Mouse (Mus musculus) thymus, adult 18-20 months (tissue): ENCODE measurements around the gene Dkk2.

Source experiments
- DNase-seq, 2 experiments: peaks; one replicate each; pipeline ENCODE4 v3.0.0; 2022; ENCODE audit warnings: mixed read lengths in 2 of 2

The Dkk2 gene

DNA sequence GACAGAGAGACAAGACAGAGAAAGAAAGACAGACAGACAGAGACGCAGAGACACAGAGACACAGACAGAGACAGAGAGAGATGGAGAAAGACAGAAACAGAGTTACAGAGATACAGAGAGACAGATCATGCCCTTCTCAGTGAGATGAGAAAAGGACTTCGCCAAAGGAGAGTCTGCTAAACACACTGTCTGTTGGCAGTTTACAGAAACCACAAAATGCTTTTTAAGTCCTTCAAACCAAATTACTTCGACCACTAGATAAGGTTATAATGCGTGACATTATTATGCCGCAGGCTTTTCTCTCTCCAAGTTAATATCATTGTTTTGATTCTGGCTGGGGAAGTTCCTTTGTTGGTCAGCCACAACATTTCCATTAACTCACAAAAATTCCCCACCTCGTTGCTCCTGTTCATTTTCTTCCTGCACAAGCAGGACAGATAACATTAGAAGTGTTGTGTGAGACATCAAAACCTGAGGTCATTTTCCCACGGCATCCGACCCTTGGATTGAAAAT is 40.2 kb downstream of the Dkk2 start:
- DNase-seq: no peak

DNA sequence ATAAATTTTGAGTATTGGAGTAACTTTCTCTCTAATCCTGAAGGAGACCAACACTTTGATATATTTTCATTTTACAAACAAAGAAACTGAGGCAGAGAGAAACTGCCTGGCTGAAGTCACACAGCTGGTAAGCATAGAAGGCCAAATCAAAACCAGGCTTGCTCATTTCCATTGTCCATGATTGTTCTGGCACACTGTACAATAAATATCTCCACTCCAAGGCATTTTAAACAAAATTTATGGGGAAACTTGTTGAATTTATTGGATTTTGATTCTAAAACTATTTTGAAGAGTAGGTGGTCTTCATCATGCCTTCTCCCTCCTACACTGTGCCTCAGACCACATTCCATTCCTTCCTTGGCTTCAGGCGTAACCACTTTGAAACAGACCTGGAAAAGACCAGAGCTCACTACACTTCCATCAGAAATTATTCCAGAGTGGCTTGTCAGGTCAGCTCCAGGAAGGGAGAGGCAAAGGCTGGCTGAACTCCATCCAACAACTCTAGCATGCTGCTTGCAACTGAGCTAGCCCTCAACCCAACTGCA is 44.7 kb downstream of the Dkk2 start:
- DNase-seq: no peak

DNA sequence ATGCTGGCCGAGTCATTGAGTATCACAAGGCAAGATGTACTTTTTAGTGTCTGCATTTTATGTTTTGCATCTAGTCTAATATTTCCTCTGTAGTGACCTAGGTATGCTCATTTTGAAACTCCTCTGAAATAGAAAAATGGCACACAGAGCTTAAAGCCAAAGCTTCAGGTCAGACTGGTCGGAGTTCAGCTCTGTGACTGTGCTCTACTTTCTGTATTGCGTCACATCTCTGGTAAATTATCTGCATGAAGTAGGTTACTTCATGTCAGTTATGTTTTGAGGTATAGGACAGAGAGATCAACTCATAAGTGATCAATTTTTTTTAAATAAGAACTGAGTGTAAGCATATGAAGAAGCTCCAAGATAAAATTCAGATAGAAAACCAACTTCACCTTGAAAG is 45.7 kb downstream of the Dkk2 start:
- DNase-seq: no peak

DNA sequence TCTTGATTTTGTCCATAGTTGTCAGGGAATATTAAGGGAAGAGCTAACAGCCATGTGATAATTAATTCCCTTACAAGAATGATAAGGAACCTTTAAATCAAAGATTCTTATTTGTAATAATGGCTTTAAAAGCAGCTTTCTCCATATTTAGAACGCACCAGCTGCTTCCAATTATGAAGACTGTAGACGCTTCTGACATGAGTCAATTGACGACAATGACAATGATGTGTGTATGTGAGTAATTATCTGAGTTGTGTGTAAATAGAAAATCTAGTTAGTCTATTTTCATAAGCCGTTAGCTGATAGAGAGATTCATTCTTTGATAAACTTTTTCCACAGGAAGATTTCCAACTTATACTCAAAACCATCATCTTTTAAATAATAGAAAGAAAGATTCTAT is 46.8 kb downstream of the Dkk2 start:
- no peak for DNase-seq

DNA sequence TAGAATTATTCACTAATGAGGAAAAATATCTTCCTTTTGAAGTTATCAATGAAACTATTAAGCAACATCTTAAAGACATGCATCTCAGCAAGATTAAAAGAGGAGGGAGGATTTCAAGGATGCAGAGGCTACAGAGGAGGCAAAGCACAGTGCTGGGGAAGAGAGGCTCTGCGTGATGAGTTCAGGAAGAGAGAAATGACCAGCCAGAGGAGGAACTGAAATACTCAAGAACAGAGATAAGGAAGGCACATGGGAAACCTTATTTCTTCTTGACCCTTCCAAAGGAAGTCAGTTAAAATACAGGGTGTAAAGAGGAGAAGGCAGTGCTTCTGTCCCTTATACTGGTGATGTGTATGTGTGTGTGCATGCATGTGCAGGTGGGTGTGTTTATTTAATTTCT is 49.4 kb downstream of the Dkk2 start:
- DNase-seq: no peak

DNA sequence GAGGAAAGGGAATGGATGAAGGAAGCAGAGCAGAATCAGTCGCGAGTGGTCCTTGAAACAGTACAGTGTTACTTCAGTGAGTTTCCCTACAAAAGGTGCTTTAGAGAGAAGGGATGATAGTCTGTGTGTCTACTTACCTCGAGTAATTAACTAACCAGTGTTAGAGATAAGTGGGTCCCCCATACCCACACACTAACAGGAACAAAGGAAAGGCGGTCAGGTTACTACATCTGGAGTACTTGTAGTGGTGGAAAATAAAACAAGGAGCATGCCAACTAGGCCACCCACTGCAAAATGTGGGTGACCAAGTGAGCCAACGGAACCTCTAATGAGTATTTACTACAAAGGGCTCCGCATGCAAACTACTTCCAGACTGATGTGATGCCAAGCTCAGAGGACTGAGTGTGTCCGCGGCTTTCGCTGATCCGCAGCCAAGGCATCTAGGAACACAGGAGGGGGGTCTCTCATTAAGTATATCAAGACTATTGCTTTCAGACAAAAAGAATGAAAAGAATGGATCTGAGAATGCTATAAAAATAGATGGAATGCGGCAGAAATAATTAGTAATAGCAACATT is 52.8 kb downstream of the Dkk2 start:
- DNase-seq: no peak

DNA sequence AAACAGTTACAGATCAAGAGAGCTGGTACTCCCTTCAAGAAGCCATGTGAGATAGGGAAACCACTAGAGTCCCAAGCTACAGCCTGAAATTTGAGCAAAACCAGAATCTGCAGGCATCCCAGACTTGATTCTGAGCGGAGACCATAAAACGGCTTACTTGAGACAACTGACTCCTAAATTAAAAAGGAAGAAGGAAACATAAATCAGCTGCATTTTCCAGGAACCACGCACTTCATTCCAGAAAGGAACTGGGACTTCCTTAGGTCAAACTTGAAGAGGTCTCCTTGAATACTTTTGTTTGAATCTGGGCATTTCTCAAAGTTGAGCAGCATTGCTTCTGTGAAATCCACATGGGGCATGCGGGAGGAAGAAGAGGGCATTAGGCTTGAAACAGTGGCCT is 55.9 kb downstream of the Dkk2 start:
- no peak for DNase-seq

DNA sequence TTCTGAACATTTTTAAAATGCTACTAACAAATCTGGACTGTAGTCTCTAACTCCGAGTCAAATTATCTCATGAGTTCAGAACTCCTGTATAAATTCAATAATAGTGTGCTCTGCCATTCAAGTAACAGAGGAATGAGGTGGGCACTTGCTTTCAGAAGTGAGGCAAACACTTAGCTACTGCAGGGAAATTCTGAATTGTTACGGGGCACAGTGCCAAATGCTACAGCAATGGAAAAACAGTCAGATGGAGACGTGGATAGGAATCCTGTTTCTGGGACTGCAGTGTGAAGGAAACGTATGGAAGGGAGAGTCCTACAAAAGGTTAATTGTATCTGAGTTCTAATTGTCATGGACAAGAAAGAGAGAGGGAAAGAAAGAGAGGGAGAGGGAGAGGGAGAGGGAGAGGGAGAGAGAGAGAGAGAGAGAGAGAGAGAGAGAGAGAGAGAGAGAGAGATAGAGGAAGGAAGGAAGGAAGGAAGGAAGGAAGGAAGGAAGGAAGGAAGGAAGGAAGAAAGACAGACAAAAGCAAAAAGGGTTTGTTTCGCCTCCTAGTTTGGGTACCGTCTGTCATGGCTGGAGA is 64.4 kb downstream of the Dkk2 start:
- DNase-seq: no peak

DNA sequence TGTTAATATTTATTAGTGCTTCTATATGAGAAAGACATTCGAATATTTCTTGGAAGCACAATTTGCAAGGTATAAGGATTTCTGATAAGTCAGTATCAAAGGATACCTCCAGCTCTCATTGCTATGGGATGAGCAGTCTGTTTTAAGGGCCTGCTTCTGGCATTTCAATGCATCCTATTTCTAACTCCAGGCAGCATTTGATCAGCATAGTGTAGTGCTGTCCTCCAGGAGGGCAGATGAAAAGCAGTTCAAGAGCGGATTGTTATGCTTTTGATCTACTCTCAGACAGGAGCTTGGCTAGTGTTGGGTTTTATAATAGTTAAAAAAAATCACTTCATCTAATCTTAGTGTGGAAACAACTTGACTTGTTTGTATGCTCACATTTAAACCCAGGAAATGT is 73.7 kb downstream of the Dkk2 start:
- no peak for DNase-seq

DNA sequence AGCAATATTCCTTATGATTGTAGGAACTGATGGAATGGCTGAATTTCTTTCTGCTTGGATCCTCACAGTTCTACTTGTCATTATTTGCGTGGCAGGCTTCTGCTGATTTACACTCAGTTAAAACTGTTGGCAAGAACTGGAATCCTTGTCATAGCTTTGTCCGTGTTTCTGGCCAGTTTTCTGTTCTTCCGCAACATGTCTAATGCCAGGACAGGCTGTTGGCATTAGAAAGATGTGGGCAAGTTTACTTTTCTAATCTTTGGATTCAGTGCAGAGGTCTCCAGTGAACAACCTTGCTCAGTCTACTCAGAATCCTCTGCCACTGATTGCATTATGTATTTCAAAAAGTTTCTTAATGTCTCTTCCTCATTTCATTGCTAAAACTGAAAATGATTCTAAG is 83.8 kb downstream of the Dkk2 start:
- DNase-seq: no peak

DNA sequence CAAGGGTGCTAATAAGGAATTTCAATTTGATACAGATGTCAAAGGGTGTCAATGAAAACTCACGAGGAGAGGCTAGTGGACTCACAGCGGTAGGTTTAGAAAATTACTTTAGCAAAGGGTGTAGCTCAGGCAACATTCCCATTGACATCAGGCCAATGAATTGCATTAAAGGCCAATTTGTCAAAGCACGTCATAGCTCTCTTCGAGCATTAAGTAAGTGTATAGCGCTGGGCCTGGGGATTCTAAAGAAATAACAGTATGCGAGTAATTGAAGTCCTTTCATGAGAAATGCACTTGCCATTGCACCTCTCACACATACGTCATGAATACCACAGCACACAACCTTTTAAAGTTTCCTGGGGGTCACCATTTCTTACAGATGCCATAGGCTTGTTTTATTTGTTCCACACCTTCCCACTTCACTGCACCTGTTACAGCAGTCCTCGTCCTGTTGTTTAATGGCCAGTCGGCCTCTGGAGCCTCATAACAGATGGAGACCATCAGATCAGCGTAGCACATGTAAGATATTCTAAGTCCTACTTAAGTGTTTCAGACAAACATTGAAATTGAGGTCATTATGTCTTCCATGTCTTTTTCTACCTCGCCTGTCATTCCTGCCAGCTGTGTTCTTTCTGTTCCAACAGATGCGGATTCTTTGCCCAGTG is 101.9 kb downstream of the Dkk2 start:
- no peak for DNase-seq

DNA sequence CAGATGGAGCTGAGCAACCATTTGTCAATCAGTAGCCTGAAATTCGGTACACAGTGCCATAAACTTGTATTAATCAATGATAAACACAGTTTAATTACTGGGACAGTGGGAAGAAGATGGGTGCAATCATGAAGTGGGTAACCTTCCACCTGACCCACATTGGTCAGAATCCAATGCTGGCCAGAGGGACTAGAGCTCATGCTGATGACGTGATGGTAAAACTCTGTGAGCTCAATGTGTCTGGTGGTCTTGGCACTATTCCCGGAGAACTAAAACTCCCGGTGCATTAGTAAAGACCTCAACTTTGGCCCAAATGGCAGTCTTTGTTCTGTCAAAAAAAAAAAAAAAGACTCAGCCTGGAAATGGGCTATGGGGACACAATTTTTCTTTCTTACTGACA is 116.9 kb downstream of the Dkk2 start:
- DNase-seq: no peak

DNA sequence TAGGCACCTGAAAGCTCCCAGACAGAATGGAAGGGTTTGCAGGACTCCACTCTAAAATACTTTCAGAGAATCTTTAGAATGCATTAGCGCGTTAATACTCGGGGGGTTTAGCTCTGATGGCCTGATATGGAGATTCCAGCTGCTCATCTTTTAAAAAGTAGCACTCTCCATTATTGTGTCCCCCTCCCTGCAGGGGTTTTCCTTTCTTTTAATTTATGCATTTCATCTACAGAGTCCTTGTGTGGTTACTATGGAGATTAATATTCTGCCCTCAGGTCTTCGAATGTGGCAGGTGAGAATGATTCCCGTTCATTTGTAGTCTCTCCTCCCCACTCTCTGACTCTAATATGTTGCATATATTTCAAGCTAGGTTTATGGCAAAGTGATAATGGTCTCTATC is 117.6 kb downstream of the Dkk2 start:
- no peak for DNase-seq

DNA sequence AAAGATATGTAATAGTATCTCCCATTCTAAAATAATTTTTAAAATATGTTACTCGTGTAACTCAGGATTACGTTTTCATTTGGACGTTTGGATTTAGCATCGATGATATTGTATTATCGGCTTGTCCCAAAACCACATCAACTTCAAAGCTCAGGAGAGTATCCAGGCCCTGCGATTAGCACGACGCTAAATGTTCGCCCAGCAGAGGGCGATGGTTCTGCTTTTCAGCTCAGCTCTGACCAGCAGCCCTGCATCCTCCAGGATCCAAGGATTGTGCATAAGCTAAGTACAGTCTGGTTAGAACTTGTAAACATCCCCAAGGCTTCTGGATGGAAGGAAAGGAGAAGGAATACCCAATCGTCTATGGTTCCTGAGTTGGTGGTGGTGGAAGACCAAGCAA is 122.4 kb downstream of the Dkk2 start:
- DNase-seq: no peak

DNA sequence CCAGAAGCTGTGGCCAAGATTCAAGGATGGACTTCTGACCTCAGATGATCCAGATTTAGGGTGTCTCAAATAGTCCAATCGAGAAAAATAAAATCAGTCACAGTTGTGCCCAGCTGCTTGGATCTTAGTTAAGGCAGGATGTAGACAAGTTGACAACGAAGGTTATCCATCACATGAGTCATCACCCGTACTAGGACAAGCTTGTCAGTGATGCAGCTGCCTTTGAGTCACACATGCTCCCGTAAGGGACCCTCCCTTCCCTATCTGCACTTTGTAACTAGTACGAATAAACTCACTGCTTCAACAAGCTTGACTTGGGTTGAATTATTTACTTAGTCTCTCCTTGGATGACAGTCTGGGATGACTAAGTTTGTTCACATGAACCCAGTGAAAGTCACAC is 126.2 kb downstream of the Dkk2 start:
- no peak for DNase-seq

DNA sequence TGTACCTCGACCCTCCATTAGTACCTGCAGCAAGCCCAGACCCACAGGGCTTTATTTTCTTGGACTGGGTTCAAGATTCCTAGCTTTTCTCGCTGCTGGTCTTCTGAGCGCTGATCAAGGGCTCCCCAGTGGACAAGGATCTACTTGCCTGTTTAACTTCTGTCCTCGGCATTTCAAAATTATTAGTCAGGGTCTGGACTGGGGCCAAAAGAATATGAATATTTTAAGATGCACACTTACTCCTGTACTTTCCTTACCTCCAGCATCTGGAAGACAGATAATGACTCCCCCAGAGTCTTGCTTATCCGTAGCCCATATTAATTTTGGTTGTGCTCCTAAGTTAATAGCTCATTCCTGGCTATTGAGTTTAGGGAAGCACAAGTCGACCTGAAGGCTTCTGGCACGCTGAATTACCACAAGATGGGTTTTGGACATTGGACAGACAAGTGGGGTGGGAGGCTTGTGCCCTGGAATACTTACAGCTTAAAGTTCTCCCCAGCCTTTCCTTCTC is 134.9 kb downstream of the Dkk2 start:
- DNase-seq: no peak

DNA sequence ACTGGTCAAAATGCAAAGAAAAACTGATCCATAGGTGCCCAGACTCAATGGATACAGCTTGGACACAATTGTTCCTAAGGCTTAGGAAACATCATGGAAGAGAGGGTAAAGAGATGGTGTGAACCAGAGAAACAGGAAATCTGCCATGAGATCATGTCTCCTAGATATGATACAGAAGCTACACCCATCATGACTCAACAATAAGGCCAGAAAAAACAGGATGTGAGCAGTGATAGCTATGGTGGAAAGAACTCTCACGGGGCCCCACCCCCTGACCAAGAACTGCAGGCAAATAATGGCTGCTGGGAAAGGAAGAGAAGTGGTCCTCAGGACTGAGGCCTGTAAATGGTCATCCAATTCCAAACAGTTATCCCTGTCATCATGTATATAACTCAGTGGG is 142.5 kb downstream of the Dkk2 start:
- DNase-seq: no peak
